Mouse (Mus musculus) heart, adult 2 months (tissue): Measurements from ENCODE around the gene Cacna1d.

Experiments used
- CTCF ChIP-seq: fragments of 200-600 bp; IDR thresholded peaks from 2 replicates; pipeline ENCODE4 v1.8.1; 2022; ENCODE audit warnings: antibody characterized with exemption, mild to moderate bottlenecking, moderate library complexity
- EP300 ChIP-seq: fragments of 200-500 bp; IDR thresholded peaks from 2 replicates; pipeline ENCODE4 v1.6.1; 2011; ENCODE audit warnings: low read depth, low read length, control low read depth; ENCODE audit not compliant: insufficient read depth
- POLR2A ChIP-seq: fragments of 200-500 bp; IDR thresholded peaks from 2 replicates; pipeline ENCODE4 v1.6.1; 2011; ENCODE audit warnings: mild to moderate bottlenecking, low read depth, low read length, control low read depth; ENCODE audit not compliant: insufficient read depth

DNA sequence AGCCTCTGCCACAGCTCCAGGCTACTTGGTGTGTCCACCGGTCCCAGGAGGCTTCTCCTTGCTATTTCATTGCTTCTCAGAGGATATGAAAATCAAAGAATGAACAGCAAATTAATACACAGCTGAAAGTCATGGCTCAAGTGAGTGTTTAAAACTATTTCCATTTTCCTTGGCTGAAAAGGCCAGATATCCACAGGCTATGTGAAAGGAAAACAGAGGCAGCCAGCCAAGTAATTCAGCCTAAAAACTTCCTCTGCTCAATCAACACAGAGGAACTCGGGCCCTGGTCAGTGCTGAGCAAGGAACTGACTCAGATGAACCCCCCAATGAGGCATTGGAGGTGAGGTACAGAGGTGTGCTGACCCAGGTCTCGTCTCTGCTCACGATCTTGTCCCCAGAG, 165.0 kb downstream of the Cacna1d start:
- TF ChIP-seq CTCF (no peak), EP300 (no peak), POLR2A (no peak)
